Mouse (Mus musculus): ENCODE data around the gene Cyth2.

Cyth2 gene

DNA sequence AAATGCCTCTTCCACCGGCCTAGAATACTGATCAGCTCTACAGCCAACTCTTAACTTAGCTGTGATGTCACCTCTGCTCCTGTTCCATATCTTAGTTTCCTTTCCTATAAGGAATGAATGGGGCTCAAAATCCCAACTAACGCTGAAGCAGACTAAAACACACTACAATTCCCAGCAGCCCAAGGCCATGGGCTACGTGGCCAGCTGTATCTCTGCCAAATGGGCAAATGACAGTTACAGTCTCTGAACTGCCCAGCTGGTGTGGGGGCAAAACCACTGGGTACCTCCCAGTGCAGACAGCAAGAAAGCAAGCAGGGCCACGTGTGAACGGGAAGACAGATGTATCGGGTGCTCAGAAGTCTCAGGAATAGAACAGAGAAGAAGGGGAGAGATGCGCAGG, 12.2 kb upstream of the Cyth2 start:
- no peak for TF ChIP-seq GATA4 (IDR thresholded peaks at IDR 0.05; ENCODE audit: insufficient replicate concordance, low read length)

DNA sequence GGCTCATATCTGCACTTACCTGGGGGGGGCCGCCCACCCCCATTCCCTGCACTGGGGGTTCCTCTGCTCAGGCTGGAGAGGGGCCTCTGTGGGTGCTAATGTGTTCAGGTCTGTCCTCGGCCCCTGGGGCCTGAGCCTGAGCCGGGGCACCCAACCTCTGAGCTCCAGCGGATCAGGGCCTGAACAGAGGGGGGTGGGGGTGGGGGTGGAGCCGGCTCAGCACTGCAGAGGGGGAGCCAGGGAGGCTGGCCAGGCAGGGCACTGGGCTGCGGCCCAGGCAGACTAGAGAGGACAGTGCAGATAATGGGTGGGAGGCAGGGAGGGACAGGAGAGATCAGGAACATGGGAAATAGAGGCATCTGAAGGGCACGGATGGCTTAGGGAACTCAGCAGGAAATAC, 10.2 kb upstream of the Cyth2 start, which contains the start of gene Kcnj14:
Kcnj14 (minus strand) TSS at position 185 of the 400 bp plus-strand sequence.
- TF ChIP-seq GATA4 (IDR thresholded peaks at IDR 0.05; ENCODE audit: insufficient replicate concordance, low read length), result no peak

DNA sequence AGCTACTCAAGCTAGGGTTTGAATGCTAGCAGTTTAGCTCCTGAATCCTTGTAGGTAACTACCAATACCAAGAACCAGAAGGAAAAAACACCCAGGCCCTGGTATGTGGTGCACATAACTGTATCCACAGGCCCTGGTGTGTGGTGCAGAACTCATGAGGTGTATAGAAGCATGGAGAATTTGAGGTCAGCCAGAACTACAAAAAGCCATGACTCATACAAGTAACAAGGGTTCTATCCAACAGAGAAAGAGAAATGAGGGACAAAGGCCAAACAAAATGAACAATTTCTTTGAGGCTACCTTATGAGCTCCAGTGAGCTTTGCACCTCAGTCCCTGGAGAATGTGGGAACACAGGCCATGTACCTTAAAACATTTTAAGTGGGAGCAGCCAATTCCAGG, 6.5 kb upstream of the Cyth2 start:
- TF ChIP-seq GATA4 (IDR thresholded peaks at IDR 0.05; ENCODE audit: insufficient replicate concordance, low read length), result no peak

DNA sequence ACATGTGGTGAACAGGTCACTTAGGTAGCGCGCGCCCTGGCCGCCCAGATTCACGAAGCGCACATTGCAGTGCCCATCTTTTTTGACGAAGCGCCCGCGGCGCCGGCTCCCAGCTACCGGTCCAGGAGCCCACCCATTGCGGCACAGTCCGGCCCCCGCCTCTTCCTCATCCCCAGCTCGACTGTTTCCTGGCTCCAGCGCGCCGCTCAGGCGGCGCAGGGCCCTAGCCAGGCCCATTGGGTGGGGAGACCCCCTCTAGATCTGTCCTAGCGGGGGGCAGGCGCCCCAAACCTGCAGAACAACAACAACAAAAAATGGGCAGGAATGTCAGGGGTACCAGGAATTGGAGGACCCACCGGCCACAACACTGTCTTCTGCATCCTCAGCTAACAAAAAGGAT, 5.5 kb upstream of the Cyth2 start:
- TF ChIP-seq GATA4 (IDR thresholded peaks at IDR 0.05; ENCODE audit: insufficient replicate concordance, low read length), result no peak

DNA sequence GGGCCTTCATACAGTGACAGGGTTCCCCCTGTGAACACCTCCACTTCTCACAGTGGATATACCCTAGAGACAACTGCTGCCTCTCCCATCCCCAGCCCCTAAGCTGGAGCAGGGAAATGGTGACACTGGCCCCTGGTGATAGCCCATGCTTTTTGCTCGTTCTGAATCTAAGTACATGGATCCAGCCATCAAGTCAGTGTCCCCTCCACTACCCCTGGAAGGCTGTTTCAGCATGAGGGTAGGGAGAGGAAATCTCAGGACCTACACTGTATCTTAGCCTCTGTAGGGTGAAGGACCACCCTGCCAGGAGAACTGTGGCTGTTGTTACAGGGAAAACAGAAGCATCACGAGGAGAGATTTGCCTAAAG, 1.6 kb upstream of the Cyth2 start:
- TF ChIP-seq GATA4 (IDR thresholded peaks at IDR 0.05; ENCODE audit: insufficient replicate concordance, low read length), result no peak

DNA sequence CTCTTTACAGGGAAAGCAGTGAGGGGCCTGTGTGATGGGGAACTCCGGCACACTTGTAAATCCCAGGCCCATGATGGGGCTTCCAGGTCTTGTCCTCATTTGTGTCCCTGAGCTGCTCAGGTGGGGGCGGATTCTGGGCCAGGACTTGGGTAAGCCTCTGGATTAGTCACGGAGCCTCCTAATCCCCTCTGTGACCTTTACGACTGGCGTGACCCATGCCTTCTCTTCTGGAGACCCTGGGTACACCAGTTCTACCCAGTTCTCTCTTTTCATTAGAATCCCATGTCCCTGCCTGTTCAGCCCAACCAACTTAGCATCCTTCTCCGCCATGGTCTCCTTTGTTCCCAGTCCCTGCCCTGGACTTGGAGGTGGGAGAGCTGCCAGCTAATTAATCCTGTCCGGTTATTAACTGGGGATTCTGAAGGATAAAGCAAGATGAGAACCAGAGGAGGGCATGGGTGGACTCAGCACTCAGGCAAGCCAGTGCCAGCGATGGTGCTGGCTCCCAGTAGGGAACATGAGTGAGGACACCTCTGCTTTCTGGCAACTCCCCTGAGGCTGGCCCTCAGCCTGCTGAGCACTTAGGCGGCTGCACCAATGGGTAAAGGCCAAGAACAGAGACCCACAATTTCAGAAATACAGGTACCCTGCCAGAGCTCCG, 1.1 kb upstream of the Cyth2 start:
- TF ChIP-seq GATA4 (IDR thresholded peaks at IDR 0.05; ENCODE audit: insufficient replicate concordance, low read length), result no peak

DNA sequence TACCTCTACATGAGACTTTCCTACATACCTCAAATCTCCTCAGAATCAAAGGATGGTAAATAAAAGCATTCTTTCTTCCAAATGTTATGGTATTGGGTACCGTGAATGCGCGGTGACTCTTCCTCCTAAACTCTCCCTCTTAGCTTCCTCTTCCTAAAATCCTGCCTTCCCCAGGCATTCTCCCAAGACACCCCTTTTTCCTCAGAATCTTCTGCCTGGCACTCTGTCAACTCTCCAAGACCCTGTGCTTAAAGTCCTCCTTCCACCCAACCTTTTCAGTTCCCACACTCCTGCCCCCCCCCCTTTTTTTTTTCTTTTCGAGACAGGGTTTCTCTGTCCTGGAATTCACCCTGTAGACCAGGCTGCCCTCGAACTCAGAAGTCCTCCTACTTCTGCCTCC, 460 bp upstream of the Cyth2 start:
- TF ChIP-seq GATA4 (IDR thresholded peaks at IDR 0.05; ENCODE audit: insufficient replicate concordance, low read length), result no peak

DNA sequence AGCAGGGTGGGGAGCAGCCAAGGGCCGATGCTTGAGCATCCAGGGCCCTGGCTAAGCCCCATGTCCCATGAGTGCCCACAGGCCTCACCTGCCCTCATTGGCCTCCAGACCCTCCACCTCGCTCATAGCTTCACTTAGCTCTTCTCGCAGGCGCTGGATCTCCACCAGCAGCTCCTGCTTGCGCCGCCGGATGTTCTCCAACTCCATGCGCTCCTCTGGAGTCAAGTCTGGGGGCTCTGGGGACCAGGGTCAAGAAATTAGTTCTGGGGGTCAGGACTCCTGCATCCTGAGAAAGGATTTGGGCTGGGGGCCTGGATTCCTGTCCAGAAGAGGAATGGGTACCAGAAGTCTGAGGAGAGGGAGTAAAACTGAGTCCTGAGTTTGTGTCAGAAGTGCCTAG, 1.5 kb downstream of the Cyth2 start:
- no peak for TF ChIP-seq GATA4 (IDR thresholded peaks at IDR 0.05; ENCODE audit: insufficient replicate concordance, low read length)

DNA sequence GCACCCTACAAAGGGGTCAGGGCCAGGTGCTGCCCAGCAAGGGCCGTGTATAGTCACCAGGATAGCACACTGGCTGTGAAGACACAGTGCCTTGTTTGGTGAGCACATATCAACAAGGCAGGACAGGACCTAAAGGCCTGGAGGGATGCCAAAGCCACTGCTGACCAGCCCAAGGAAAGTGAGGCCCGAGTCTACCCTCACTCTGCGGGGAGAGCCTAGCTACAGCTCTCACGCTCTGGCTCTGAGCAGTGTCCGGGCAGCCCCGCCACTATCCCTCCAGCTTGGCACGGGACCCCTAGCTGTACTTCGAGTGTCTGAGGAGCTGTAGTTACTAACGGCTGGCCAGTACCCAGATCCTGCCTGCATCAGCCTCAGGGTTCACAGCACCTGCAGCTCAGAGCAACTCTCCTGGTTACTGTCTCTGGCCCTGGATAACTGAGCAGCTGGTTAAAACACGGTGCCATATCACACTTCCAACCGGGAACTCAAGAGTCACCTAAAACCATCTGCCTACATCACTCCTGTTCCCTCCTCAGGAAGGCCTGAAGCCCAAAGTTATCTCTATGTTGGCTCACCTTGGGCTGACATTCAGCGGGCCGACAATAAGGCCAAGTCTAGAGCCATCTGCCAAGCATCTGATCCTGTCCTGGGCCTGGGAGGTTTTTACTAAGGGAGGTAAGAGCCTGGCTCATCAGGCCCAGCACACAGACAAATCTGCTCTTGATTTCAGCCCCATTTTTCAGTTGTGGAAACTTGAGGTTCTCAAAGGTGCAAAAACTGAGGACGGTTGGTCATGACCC, 4.9 kb downstream of the Cyth2 start:
- no peak for TF ChIP-seq GATA4 (IDR thresholded peaks at IDR 0.05; ENCODE audit: insufficient replicate concordance, low read length)

DNA sequence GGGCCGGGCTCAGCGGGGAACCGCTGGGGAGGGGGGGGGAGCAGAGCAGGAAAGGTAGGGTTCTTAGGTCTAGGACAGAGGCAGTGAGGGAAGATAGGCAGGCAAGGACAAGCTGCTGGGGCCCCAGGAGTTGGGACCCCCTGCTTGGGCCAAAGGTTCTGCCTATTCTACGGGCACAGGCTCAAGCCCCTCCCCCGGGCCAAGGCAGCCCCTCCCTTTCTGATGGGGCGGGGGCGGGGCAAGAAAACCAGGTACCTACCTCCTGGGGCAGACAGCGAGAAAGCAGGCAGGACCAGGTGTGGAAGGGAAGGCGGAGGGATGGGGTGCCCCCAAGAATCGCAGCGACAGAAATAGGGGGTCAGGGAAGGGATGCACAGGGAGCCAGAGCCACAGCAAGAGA, 5.9 kb downstream of the Cyth2 start:
- no peak for TF ChIP-seq GATA4 (IDR thresholded peaks at IDR 0.05; ENCODE audit: insufficient replicate concordance, low read length)

DNA sequence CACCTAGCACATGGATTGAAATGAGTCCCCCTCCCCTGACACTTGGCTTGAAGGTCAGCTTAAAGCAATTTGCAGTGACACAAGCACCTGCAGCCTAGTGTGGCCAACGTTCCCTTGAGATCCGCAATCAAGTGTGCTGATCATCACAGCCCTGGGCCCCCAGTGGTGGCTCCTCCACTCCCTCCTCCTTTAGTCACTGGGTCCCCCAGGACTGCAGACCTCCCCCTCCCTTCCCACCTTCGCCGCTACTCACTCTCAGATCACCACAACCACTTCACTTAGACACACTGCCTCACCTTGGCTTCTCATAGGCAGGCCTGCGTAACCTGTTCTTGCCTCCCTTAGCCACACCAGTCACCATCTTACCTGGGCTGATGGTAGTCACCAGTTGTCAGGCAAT, 8.4 kb downstream of the Cyth2 start:
- no peak for TF ChIP-seq GATA4 (IDR thresholded peaks at IDR 0.05; ENCODE audit: insufficient replicate concordance, low read length)

DNA sequence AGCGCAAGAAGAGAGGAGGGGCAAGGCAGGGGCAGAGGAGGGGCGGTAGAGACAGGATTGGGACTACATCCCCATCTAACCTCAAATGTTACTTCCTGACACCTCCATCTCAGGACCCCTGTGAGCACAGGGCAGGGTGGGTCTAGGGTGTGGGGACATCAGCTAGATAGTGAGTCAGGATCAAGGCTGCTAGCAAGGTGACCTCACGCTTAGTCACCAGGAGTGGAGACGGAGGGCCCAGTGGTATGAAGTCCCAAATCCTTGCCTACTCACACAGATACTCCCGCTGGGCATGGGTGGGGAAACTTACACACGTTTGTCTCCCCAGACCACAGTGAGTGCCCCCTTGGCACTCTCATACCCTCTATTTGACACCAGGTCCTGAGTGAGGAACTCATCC, 11.8 kb downstream of the Cyth2 start:
- TF ChIP-seq GATA4 (IDR thresholded peaks at IDR 0.05; ENCODE audit: insufficient replicate concordance, low read length), result no peak

DNA sequence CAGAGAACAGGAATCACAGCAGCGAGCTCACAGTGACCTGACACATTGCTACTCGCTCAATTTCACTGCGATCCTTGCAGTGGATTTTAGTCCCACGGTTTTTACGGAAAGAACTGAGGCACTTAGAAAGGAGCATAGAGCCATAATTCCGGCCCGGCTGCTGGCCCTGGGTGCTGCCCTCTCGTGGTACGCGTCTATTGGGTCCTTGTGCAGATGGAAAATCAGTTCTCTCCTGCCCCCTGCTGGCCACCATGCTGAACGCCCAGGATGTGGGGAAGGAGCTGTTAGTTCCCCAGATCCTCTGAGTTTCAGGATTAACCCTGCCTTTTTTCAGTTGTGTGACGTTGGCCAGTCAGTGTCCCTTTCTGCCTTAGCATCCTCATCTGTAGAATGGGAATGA, 13.0 kb downstream of the Cyth2 start:
- no peak for TF ChIP-seq GATA4 (IDR thresholded peaks at IDR 0.05; ENCODE audit: insufficient replicate concordance, low read length)

DNA sequence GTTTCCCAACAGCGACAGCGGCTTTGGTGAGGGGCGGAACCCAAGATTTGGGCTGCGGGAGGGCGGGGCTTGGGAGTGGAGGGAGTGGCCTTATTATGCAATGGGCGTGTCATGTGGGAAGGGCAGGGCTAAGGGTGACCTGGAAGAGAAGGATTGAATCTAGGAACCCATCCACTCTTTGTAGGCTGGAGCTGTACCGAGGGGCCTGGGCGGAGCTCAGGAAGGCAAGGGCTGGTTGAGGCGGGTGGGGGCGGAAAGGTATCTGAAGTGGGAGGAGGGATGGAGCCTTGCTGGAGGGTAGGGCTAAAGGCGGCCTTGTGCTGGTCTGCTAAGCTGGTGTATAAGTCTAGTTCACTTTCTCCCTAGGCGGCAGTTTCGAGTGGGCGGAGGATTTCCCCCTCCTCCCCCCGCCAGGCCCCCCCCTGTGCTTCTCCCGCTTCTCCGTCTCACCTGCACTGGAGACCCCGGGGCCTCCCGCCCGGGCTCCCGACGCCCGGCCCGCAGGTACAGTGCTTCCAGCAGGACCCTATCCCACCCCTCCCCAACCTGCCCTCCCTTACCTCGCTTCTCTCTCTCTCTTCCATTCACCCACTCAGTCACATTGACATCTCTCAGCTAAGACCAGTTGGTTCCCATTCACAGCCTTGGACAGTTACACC, 13.7 kb downstream of the Cyth2 start:
- no peak for TF ChIP-seq GATA4 (IDR thresholded peaks at IDR 0.05; ENCODE audit: insufficient replicate concordance, low read length)

DNA sequence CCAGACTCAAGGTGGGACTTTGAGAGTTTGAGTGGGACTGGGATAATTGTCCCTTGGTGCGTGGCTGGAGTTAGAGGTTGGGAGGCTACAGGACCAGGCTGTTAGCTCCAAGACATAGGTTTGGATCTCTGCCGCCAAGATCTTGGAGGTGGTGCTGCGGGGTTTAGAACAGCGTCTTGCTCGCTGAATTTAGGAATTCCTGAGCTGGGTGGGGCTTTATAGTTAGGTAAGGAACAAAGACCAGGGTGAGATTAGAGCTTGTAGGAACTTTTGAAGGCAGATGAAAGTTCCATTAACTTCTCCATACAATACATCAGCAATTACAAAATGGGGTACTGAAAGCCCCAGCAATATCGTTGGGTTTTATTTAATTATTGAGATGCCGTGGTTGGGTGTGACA, 14.4 kb downstream of the Cyth2 start:
- TF ChIP-seq GATA4 (IDR thresholded peaks at IDR 0.05; ENCODE audit: insufficient replicate concordance, low read length), result no peak

DNA sequence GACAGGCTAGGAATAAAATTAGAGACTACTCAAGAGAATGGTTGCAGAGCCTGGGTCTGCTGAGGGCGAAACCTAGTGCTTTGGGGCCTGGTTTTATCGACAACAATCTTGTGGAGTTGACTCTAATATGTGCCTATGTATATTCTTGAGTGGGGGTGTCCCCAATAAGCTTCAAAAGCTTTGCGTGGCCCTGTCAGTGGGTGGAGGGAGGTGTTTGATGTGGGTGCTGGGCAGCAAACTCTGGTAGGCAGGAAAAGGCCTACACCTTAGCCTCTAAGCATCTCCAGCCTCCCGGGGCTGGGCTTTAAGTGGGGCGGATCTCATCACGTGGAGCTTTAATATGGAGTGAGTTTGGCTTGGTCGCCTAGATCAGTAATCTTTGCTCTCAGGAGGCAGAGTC, 15.4 kb downstream of the Cyth2 start:
- no peak for TF ChIP-seq GATA4 (IDR thresholded peaks at IDR 0.05; ENCODE audit: insufficient replicate concordance, low read length)

Measured in liver, adult (tissue).